Mouse (Mus musculus): Measurements from ENCODE around the gene Ankrd54. TPM values are rescaled to one million over a fixed set of nuclear protein-coding genes. Genes with fewer than 3 reads are reported as not detected.

The Ankrd54 gene
- polyA plus RNA-seq, 1 experiment from 2014 or later: 22.5 TPM

DNA sequence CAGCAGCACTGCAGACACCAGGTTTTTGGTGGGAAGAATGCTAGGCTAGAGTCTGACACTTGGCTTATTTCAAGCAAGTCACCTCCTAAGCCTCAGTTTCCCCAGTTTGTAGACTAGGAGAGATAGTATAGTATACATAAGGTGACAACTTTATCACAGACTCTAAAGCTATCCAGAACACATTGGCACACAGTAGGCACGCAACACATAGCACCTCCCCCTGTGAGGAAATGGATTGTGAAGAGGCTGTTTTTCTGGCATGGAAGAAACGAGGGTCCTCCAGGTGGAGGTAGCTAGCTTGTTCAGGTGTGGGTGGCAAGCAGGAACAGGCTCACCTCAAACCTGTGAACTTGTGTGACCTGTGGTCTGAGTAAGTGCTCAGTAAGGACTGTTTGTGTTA lies 11.7 kb downstream of the Ankrd54 start:
- no peak for TF ChIP-seq CTCF (IDR thresholded peaks at IDR 0.05; ENCODE audit: low read depth)
- no peak for TF ChIP-seq EP300 (IDR thresholded peaks at IDR 0.05; ENCODE audit: low read depth)
- WGBS (ENCODE audit: insufficient replicate concordance): 55% methylated on average over 2 of the region's 2 CpGs
- Histone ChIP-seq H3K4me2 (ENCODE audit: low read depth, low read length) (peak overlapping the region; percentile 29), H3K27me3 (ENCODE audit: insufficient read depth, low read length) (no peaks in the 10 kb centered on the region), H3K4me3 (ENCODE audit: low read depth, low read length) (no peak overlapping the region), H3K4me1 (ENCODE audit: insufficient read depth) (0 out of 2 replicates have a peak, but pooled peaks cover 2% of the 10 kb centered on the region), H3K9me3 (ENCODE audit: low read length) (no peaks in the 10 kb centered on the region), H3K36me3 (replicated peaks; ENCODE audit: insufficient read depth, low read length) (peaks cover 35% of the 10 kb centered on the region), H3K27ac (ENCODE audit: low read depth) (peak overlapping the region; percentile 61), H3K9ac (replicated peaks) (0 out of 2 replicates have a peak overlapping the region, but pooled peaks have one; percentile 26)
- DNase-seq (no peak), ATAC-seq (0 out of 2 replicates have a peak, but pooled peaks have one; percentile 5)

- Histone ChIP-seq H3K27ac (ENCODE audit: low read depth) (no peak overlapping the region), H3K4me1 (ENCODE audit: insufficient read depth) (0 out of 2 replicates have a peak, but pooled peaks cover 2% of the 10 kb centered on the region), H3K9me3 (ENCODE audit: low read length) (no peaks in the 10 kb centered on the region), H3K4me3 (ENCODE audit: low read depth, low read length) (no peak overlapping the region), H3K27me3 (ENCODE audit: insufficient read depth, low read length) (no peaks in the 10 kb centered on the region), H3K9ac (replicated peaks) (no peak overlapping the region), H3K4me2 (ENCODE audit: low read depth, low read length) (no peak overlapping the region), H3K36me3 (replicated peaks; ENCODE audit: insufficient read depth, low read length) (peaks cover 29% of the 10 kb centered on the region)
- ATAC-seq: no peak
- DNase-seq: no peak
- 74% methylated on average over 9 of the region's 9 CpGs for WGBS (ENCODE audit: insufficient replicate concordance)
- TF ChIP-seq EP300 (IDR thresholded peaks at IDR 0.05; ENCODE audit: low read depth): no peak
- TF ChIP-seq CTCF (IDR thresholded peaks at IDR 0.05; ENCODE audit: low read depth): no peak
Observed at GRCm38 (mm10) chr15:79050160-79050845, 12.4 kb downstream of the Ankrd54 start.

DNA sequence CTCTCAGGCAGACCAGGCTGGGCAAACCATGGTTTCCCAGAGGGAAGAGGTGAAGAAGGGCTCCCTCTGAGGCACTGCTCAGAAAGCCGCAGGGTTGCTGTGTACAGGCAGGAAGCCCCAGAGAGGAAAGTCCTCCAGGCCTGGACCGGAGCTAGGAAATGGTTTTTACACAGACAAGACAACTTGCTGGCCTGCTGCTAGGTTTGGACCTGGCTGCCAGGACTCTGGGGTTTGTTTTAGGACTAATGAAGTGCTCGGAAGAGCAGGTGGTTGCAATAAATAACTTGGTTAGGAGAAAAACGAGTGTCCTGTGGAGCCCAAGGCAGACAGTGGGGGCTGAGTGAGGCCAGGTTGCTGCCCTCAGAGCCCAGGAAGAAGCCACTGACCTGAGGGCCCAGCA lies 14.5 kb downstream of the Ankrd54 start:
- Histone ChIP-seq H3K9me3 (ENCODE audit: low read length) (no peaks in the 10 kb centered on the region), H3K36me3 (replicated peaks; ENCODE audit: insufficient read depth, low read length) (peaks cover 8% of the 10 kb centered on the region), H3K4me2 (ENCODE audit: low read depth, low read length) (no peak overlapping the region), H3K9ac (replicated peaks) (no peak overlapping the region), H3K4me1 (ENCODE audit: insufficient read depth) (peaks cover 7% of the 10 kb centered on the region), H3K27me3 (ENCODE audit: insufficient read depth, low read length) (peaks cover 7% of the 10 kb centered on the region), H3K27ac (ENCODE audit: low read depth) (no peak overlapping the region), H3K4me3 (ENCODE audit: low read depth, low read length) (no peak overlapping the region)
- TF ChIP-seq EP300 (IDR thresholded peaks at IDR 0.05; ENCODE audit: low read depth) (no peak), CTCF (IDR thresholded peaks at IDR 0.05; ENCODE audit: low read depth) (no peak)
- no peak for ATAC-seq
- WGBS (ENCODE audit: insufficient replicate concordance): 67% methylated on average over 4 of the region's 4 CpGs
- DNase-seq: no peak

DNA sequence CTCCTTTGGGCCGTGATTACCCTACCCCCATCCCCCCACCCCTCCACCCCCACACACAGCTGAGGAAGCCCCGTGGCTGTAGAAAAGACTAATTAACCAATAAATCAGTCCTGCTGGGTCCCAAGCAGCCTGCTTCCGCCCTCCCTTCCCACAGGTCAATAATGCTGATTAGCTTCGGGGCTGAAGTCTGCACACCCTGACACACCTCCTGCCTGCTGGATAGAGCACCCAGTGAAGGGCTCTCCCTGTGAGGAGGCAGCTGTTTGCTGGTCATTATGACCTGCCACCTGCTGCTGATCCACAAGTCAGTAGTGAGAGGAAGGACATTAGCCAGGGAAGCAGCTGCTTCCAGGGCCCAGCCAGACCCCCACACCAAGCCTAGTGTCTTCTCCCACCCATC lies 17.9 kb downstream of the Ankrd54 start:
- H3K27ac ChIP-seq (ENCODE audit: low read depth): no peak overlapping the region
- no peak overlapping the region; the same call in 1 of the 2 replicates for H3K4me2 ChIP-seq (ENCODE audit: low read depth, low read length)
- ATAC-seq (peak; percentile 70), DNase-seq (no peak)
- WGBS (ENCODE audit: insufficient replicate concordance): 28% methylated on average over 4 of the region's 4 CpGs
- no peaks in the 10 kb centered on the region for H3K9me3 ChIP-seq (ENCODE audit: low read length)
- H3K36me3 ChIP-seq (replicated peaks; ENCODE audit: insufficient read depth, low read length): no peaks in the 10 kb centered on the region
- peaks cover 26% of the 10 kb centered on the region for H3K4me1 ChIP-seq (ENCODE audit: insufficient read depth)
- no peak overlapping the region for H3K9ac ChIP-seq (replicated peaks)
- no peak overlapping the region for H3K4me3 ChIP-seq (ENCODE audit: low read depth, low read length)
- no peak for TF ChIP-seq EP300 (IDR thresholded peaks at IDR 0.05; ENCODE audit: low read depth)
- no peak for TF ChIP-seq CTCF (IDR thresholded peaks at IDR 0.05; ENCODE audit: low read depth)
- peaks cover 33% of the 10 kb centered on the region for H3K27me3 ChIP-seq (ENCODE audit: insufficient read depth, low read length)

- Histone ChIP-seq H3K4me3 (ENCODE audit: low read depth, low read length) (peak overlapping the region; percentile 50), H3K9me3 (ENCODE audit: low read length) (no peaks in the 10 kb centered on the region), H3K4me2 (ENCODE audit: low read depth, low read length) (peak overlapping the region; percentile 84), H3K27ac (ENCODE audit: low read depth) (no peak overlapping the region), H3K36me3 (replicated peaks; ENCODE audit: insufficient read depth, low read length) (no peaks in the 10 kb centered on the region), H3K9ac (replicated peaks) (0 out of 2 replicates have a peak overlapping the region, but pooled peaks have one; percentile 3), H3K4me1 (ENCODE audit: insufficient read depth) (peaks cover 34% of the 10 kb centered on the region), H3K27me3 (ENCODE audit: insufficient read depth, low read length) (peaks cover 33% of the 10 kb centered on the region)
- TF ChIP-seq EP300 (IDR thresholded peaks at IDR 0.05; ENCODE audit: low read depth) (no peak), CTCF (IDR thresholded peaks at IDR 0.05; ENCODE audit: low read depth) (0 out of 2 replicates have a peak, but pooled peaks have one; percentile 6)
- DNase-seq (peak; percentile 40), ATAC-seq (no peak)
- 2% methylated on average over 66 of the region's 105 CpGs for WGBS (ENCODE audit: insufficient replicate concordance)
Observed at GRCm38 (mm10) chr15:79042721-79043491, 19.8 kb downstream of the Ankrd54 start.

- no peaks in the 10 kb centered on the region for H3K9me3 ChIP-seq (ENCODE audit: low read length)
- no peak for TF ChIP-seq EP300 (IDR thresholded peaks at IDR 0.05; ENCODE audit: low read depth)
- TF ChIP-seq CTCF (IDR thresholded peaks at IDR 0.05; ENCODE audit: low read depth): no peak
- 60% methylated on average over 6 of the region's 6 CpGs for WGBS (ENCODE audit: insufficient replicate concordance)
- peaks cover 36% of the 10 kb centered on the region for H3K4me1 ChIP-seq (ENCODE audit: insufficient read depth)
- peak within 1 kb of the TSS; percentile 3; the same call in 1 of the 2 replicates for H3K9ac ChIP-seq (replicated peaks)
- no peak for DNase-seq
- peaks cover 33% of the 10 kb centered on the region for H3K27me3 ChIP-seq (ENCODE audit: insufficient read depth, low read length)
- H3K27ac ChIP-seq (ENCODE audit: low read depth): no peak within 1 kb of the TSS; the same call in 1 of the 2 replicates
- peak within 1 kb of the TSS; percentile 84 for H3K4me2 ChIP-seq (ENCODE audit: low read depth, low read length)
- ATAC-seq: no peak
- no peaks in the 10 kb centered on the region for H3K36me3 ChIP-seq (replicated peaks; ENCODE audit: insufficient read depth, low read length)
- H3K4me3 ChIP-seq (ENCODE audit: low read depth, low read length): peak within 1 kb of the TSS; percentile 50
Observed at GRCm38 (mm10) chr15:79041585-79041984, 21.1 kb downstream of the Ankrd54 start, which contains the start of gene Galr3. Galr3 (plus strand) TSS chr15:79041885.
